Mouse (Mus musculus): ENCODE measurements around the gene Tenm4. TPM values are rescaled to one million over a fixed set of nuclear protein-coding genes. Genes with fewer than 3 reads are reported as not detected.

Tenm4 gene
- polyA plus RNA-seq, 1 experiment from 2014 or later, result 47.1 TPM

GRCm38 (mm10) chr7:96154025-96154424 lies 17.0 kb upstream of the Tenm4 start:
- ATAC-seq, result no peak
- Histone ChIP-seq H3K4me2 (replicated peaks) (no peak overlapping the region), H3K4me3 (replicated peaks) (no peak overlapping the region), H3K4me1 (replicated peaks) (peaks cover 10% of the 10 kb centered on the region; the same call in 1 of the 2 replicates), H3K9ac (replicated peaks) (no peak overlapping the region), H3K27ac (no peak overlapping the region), H3K9me3 (no peaks in the 10 kb centered on the region), H3K36me3 (no peaks in the 10 kb centered on the region), H3K27me3 (peaks cover 57% of the 10 kb centered on the region)
- WGBS, result 67% methylated on average over 3 of the region's 3 CpGs

- Histone ChIP-seq H3K4me3 (replicated peaks) (no peak overlapping the region), H3K9me3 (no peaks in the 10 kb centered on the region), H3K27ac (no peak overlapping the region), H3K9ac (replicated peaks) (no peak overlapping the region), H3K27me3 (peaks cover 46% of the 10 kb centered on the region), H3K4me2 (replicated peaks) (no peak overlapping the region), H3K4me1 (replicated peaks) (peaks cover 10% of the 10 kb centered on the region; the same call in 1 of the 2 replicates), H3K36me3 (no peaks in the 10 kb centered on the region)
- WGBS, result 82% methylated on average over 7 of the region's 7 CpGs
- ATAC-seq, result no peak
Measured at GRCm38 (mm10) chr7:96156481-96157255, 14.4 kb upstream of the Tenm4 start.

- H3K4me3 ChIP-seq (replicated peaks), result no peak overlapping the region
- peaks cover 14% of the 10 kb centered on the region for H3K4me1 ChIP-seq (replicated peaks)
- no peak overlapping the region for H3K9ac ChIP-seq (replicated peaks)
- H3K36me3 ChIP-seq, result no peaks in the 10 kb centered on the region
- no peak overlapping the region for H3K4me2 ChIP-seq (replicated peaks)
- no peak for ATAC-seq
- H3K27ac ChIP-seq, result no peak overlapping the region
- H3K27me3 ChIP-seq, result peaks cover 15% of the 10 kb centered on the region; the same call in 1 of the 2 replicates
- H3K9me3 ChIP-seq, result no peaks in the 10 kb centered on the region
Measured at GRCm38 (mm10) chr7:96164141-96164540, 6.9 kb upstream of the Tenm4 start.

GRCm38 (mm10) chr7:96168921-96169320 lies 2.1 kb upstream of the Tenm4 start:
- H3K4me1 ChIP-seq (replicated peaks), result peaks cover 30% of the 10 kb centered on the region
- H3K9me3 ChIP-seq, result no peaks in the 10 kb centered on the region
- H3K4me3 ChIP-seq (replicated peaks), result no peak overlapping the region
- peak; percentile 96 for ATAC-seq
- H3K36me3 ChIP-seq, result no peaks in the 10 kb centered on the region
- H3K27me3 ChIP-seq, result peaks cover 18% of the 10 kb centered on the region
- 5% methylated on average over 3 of the region's 3 CpGs for WGBS
- no peak overlapping the region for H3K9ac ChIP-seq (replicated peaks)
- H3K27ac ChIP-seq, result peak overlapping the region; percentile 44; the same call in 1 of the 2 replicates
- H3K4me2 ChIP-seq (replicated peaks), result no peak overlapping the region; the same call in 1 of the 2 replicates

- no peak for ATAC-seq
- no peak overlapping the region for H3K4me2 ChIP-seq (replicated peaks)
Measured at GRCm38 (mm10) chr7:96171596-96172563, 834 bp downstream of the Tenm4 start.

GRCm38 (mm10) chr7:96176781-96177180 lies 5.7 kb downstream of the Tenm4 start:
- Histone ChIP-seq H3K9ac (replicated peaks) (no peak overlapping the region), H3K4me2 (replicated peaks) (no peak overlapping the region), H3K4me3 (replicated peaks) (no peak overlapping the region), H3K4me1 (replicated peaks) (peaks cover under 1% of the 10 kb centered on the region; the same call in 1 of the 2 replicates), H3K27me3 (peaks cover 6% of the 10 kb centered on the region), H3K9me3 (no peaks in the 10 kb centered on the region), H3K36me3 (no peaks in the 10 kb centered on the region), H3K27ac (0 out of 2 replicates have a peak overlapping the region, but pooled peaks have one; percentile 2)
- ATAC-seq, result no peak
- 64% methylated on average over 8 of the region's 8 CpGs for WGBS

More at GRCm38 (mm10) chr7:96171596-96172563, 834 bp downstream of the Tenm4 start:
- H3K36me3 ChIP-seq, result no peaks in the 10 kb centered on the region
- H3K4me1 ChIP-seq (replicated peaks), result peaks cover 30% of the 10 kb centered on the region
- H3K4me3 ChIP-seq (replicated peaks), result no peak overlapping the region
- H3K27ac ChIP-seq, result no peak overlapping the region
- peaks cover 18% of the 10 kb centered on the region for H3K27me3 ChIP-seq
- 60% methylated on average over 11 of the region's 11 CpGs for WGBS
- H3K9ac ChIP-seq (replicated peaks), result no peak overlapping the region
- H3K9me3 ChIP-seq, result no peaks in the 10 kb centered on the region

GRCm38 (mm10) chr7:96181751-96182150 lies 10.7 kb downstream of the Tenm4 start:
- ATAC-seq, result no peak
- no peak overlapping the region for H3K9ac ChIP-seq (replicated peaks)
- no peaks in the 10 kb centered on the region for H3K9me3 ChIP-seq
- no peaks in the 10 kb centered on the region for H3K27me3 ChIP-seq
- 0 out of 2 replicates have a peak, but pooled peaks cover 3% of the 10 kb centered on the region for H3K4me1 ChIP-seq (replicated peaks)
- WGBS, result 86% methylated on average over 4 of the region's 4 CpGs
- no peak overlapping the region for H3K27ac ChIP-seq
- no peaks in the 10 kb centered on the region for H3K36me3 ChIP-seq
- no peak overlapping the region for H3K4me2 ChIP-seq (replicated peaks)
- H3K4me3 ChIP-seq (replicated peaks), result no peak overlapping the region

- no peak overlapping the region for H3K4me3 ChIP-seq (replicated peaks)
- H3K4me2 ChIP-seq (replicated peaks), result no peak overlapping the region
- no peak overlapping the region for H3K27ac ChIP-seq
- no peaks in the 10 kb centered on the region for H3K9me3 ChIP-seq
- H3K4me1 ChIP-seq (replicated peaks), result 0 out of 2 replicates have a peak, but pooled peaks cover 3% of the 10 kb centered on the region
- 84% methylated on average over 1 of the region's 1 CpGs for WGBS
- no peaks in the 10 kb centered on the region for H3K27me3 ChIP-seq
- ATAC-seq, result no peak
- no peaks in the 10 kb centered on the region for H3K36me3 ChIP-seq
- H3K9ac ChIP-seq (replicated peaks), result no peak overlapping the region
Measured at GRCm38 (mm10) chr7:96183195-96183594, 12.1 kb downstream of the Tenm4 start.

- ATAC-seq, result 0 out of 2 replicates have a peak, but pooled peaks have one; percentile 37
- H3K9ac ChIP-seq (replicated peaks), result no peak overlapping the region
- H3K9me3 ChIP-seq, result no peaks in the 10 kb centered on the region
- H3K36me3 ChIP-seq, result no peaks in the 10 kb centered on the region
- no peaks in the 10 kb centered on the region for H3K27me3 ChIP-seq
- H3K27ac ChIP-seq, result no peak overlapping the region
- 0 out of 2 replicates have a peak, but pooled peaks cover 3% of the 10 kb centered on the region for H3K4me1 ChIP-seq (replicated peaks)
- H3K4me3 ChIP-seq (replicated peaks), result no peak overlapping the region
- H3K4me2 ChIP-seq (replicated peaks), result no peak overlapping the region
- WGBS, result 67% methylated on average over 9 of the region's 9 CpGs
Measured at GRCm38 (mm10) chr7:96185411-96185810, 14.4 kb downstream of the Tenm4 start.

- 76% methylated on average over 10 of the region's 10 CpGs for WGBS
- ATAC-seq, result no peak
- H3K4me1 ChIP-seq (replicated peaks), result peaks cover 6% of the 10 kb centered on the region; the same call in 1 of the 2 replicates
Measured at GRCm38 (mm10) chr7:96203812-96204560, 32.9 kb downstream of the Tenm4 start.

GRCm38 (mm10) chr7:96204809-96205350 lies 33.8 kb downstream of the Tenm4 start:
- no peak for ATAC-seq
- WGBS, result 16% methylated on average over 10 of the region's 10 CpGs
- H3K9me3 ChIP-seq, result no peaks in the 10 kb centered on the region
- no peaks in the 10 kb centered on the region for H3K36me3 ChIP-seq
- peaks cover 11% of the 10 kb centered on the region for H3K4me1 ChIP-seq (replicated peaks)
- no peak overlapping the region for H3K9ac ChIP-seq (replicated peaks)
- no peak overlapping the region for H3K4me2 ChIP-seq (replicated peaks)
- H3K27ac ChIP-seq, result no peak overlapping the region
- no peak overlapping the region for H3K4me3 ChIP-seq (replicated peaks)
- H3K27me3 ChIP-seq, result peaks cover 28% of the 10 kb centered on the region

More at GRCm38 (mm10) chr7:96203812-96204560, 32.9 kb downstream of the Tenm4 start:
- H3K9me3 ChIP-seq, result no peaks in the 10 kb centered on the region
- no peaks in the 10 kb centered on the region for H3K36me3 ChIP-seq
- no peak overlapping the region for H3K27ac ChIP-seq
- no peak overlapping the region for H3K9ac ChIP-seq (replicated peaks)
- no peak overlapping the region for H3K4me2 ChIP-seq (replicated peaks)
- H3K4me3 ChIP-seq (replicated peaks), result no peak overlapping the region
- H3K27me3 ChIP-seq, result peaks cover 28% of the 10 kb centered on the region
